Mouse (Mus musculus): ENCODE data around the gene Syt17.

Syt17 gene

DNA sequence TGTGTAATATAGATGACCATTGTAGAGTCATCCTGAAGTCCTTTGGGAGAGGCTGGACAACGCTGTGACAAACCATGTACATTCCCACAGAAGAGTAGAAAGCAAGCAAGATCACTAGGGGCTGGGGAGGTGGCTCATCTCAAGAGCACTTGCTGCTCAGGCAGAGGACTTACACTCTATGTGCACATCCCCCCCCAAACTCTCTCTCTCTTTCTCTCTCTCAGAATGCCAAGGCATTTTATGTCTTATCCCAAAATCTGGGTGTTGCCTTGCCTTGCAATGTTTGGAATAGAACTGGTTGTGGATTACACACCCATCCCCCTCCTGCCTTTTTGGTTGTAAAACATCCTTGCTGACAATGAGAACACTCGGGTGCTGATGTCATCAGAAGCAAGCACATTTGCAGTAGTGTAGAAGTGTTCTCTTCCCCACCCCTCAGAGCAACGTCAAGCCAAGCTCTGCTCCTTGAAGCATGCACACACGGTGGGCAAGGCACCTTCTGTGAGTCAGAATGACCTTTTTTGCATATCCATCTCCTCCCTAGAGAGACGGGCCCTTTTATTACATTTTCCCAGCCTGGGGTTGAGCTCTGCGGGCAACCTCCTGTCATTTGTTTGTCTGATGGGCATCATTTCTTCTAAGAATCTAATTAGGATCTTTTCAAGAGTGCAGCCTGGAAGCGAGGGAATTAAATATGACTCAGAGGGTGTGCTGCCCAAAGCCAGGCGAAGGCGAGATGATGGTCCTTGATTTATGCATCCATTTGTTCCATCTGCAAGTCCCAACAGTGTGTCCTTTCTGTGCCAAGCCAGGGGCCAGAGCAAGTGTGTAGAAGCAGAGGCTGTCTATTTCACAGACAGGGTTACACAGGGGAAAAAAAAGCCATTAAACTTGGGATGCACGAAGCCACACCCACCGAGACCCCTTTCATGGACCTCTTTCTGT is 15.1 kb upstream of the Syt17 start:
- DNase-seq: no peak

DNA sequence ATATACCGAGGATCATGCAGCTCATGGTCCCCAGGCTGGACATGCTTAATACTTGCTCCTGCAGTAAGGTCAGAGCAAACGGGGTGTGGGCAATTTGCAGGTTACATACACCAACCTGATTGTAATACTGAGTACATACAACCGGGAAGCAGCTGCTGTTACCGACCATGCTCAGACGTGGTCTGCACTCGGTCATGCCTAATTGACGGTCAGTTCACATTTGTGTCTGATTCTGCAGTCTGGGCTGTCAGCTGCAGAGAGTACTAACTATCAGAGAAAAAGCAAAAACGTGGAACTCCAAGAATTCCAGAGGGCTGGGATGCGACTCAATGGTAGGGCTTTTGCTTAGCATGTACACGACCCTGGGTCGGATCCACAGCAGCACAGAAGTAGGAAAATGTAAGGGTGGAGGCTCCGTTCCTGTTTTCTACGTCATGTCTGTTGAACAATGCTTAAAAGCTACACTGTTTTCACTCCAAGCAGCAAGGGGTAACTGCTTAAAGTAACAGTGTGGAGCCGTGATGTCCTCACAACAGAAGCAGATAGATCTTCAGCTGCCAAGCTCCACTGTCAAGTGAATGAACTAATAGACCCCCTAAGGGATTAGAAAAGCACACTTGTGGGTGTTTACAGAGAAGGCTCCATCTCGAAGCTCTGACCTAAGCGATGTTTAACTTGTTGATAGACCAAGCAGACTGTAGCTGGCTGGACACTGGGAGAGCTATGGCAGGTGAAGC is 13.5 kb upstream of the Syt17 start:
- DNase-seq: peak; percentile 57

DNA sequence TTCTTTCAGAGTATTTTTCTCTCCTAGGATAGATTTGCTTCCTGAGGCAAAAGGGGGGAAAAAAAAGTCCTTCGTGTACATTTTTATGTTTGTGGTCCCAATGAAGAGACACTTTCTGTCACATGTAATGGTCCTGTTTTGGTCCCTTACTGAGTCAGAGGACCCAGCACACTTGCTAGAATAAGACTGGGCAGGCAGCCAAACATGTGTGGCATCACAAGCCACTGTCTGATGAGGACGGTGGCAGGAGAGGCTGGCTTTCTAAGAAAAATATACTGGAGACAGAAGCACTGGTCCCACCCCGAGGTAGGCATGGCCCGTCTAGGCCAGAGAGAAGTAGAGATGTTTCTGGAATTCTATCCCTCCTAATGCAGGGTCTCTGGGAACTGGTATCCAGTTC is 5.7 kb upstream of the Syt17 start:
- DNase-seq: peak; percentile 15

DNA sequence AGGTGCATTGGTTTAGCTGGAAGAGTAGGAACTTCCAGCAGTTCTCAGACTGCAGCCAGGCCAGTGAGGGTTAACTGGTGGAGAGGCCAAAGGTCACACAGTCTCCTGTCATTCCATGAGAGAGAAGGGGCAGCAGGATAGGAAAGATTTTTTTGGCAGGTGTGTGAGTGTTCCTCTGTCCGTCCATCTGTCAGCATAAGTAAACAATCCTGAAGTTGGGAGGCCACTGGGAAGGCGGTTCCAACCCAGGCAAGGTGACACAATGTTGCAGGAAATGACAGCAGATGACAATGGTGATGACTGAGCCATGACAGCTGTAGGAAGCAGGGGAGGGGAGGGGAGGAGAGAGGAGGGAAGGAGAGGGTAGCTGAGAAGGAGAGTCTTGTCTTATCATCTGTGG is 4.9 kb upstream of the Syt17 start:
- DNase-seq: no peak

DNA sequence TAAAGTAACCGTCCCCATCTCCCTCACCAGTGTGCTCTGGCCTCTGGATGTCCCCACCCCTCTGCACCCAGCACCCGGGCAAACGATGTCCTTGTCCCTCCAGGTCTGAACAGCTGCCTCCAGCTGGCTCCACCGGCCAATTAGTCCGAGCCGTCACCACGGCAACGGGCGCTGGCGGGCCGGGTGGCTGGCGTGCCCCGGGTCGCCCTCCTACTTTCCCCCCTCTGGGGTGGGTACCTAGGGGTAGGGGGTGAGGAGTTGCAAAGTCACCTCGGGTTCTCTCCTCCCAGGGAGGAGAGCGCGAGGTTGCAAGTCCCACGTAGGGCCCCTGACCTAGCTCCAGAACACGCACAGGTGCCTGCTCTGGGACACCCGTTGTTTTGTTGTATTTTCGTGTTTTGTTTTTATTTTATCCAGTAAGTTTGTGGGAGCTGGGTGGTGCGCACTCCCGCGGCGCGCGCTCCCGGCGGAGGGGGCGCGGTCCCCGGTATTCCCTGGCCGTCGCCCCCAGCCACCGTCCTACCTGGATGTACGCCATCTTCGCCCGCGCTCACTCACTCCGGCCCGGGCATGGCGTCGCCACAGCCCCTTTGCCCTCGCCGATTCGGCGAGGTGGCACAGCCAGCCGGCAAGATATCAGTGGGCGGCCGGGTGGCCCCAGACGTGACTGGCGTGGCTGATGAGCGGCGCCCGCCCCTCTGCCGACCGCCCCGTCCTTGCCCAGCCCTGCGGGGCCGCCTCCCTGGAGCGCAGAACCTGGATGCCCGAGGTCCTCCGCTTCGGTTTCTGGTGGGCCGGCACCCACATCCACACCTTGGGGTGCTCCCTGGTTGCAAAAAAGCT is 510 bp downstream of the Syt17 start:
- peak; percentile 85 for DNase-seq

DNA sequence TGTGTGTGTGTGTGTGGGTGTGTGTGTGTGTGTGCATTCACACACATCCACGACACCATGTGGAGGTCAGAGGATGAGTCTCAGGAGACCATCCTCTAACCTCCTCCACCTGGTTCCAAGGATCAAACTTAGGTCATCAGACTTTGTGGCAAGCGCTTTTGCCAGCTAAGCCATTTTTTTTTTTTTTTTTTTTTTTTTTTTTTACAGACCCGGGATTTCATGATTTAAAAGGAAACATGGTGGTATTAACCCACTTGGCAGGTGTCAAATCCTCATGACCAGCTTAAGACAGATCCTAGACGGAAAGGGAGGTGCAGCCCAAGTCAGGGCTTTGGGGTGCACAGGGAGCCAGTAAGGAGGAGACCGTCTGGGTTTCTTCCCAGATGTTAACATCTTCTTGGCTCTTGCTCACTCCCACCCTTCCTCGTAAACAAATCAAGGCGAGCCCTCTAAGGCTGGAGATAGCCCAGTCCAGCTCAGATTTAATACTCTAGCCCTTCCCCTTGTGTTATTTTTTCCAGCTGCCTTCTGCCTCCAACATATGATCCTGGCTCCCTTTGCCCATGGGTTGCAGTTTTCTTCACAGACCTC is 4.0 kb downstream of the Syt17 start:
- no peak for DNase-seq

DNA sequence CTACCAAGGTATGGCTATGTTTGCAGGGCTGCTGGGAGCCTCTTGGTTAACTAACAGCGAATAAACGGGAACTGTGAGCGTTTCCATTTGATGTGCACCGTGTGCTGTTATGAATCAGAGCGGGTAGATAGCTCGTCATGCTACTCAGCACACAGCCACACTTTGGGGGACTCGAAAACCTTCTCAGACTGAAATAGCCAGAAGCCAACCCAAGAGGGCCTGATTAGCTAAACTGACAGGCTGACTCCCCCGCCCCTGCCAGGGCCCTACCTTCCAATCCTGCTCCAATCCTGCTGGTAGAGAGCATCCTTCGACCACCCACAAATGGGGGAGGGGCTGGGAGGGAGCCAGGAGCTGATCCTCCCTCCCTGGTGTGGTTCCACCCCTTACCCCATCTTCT is 4.7 kb downstream of the Syt17 start:
- DNase-seq: peak; percentile 24

DNA sequence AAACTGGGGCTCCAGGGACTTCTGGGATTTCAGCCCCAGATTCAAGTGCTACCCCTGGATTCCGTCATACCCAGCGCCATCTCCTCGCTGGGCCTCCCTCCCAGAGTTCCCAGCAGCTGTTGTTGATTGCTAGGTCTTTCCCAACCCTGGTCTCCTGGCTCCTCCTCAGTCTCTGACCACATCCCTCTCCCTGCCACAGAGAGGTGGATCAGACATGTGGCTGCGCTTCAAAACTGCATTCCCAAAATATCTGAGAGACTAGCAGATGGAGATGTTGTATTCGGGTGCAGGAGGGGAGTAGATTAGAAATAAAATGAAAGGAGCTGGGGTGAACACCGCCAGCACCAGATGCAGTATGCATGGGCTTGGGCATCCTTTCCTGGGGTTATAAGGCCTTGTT is 6.5 kb downstream of the Syt17 start:
- DNase-seq: no peak

DNA sequence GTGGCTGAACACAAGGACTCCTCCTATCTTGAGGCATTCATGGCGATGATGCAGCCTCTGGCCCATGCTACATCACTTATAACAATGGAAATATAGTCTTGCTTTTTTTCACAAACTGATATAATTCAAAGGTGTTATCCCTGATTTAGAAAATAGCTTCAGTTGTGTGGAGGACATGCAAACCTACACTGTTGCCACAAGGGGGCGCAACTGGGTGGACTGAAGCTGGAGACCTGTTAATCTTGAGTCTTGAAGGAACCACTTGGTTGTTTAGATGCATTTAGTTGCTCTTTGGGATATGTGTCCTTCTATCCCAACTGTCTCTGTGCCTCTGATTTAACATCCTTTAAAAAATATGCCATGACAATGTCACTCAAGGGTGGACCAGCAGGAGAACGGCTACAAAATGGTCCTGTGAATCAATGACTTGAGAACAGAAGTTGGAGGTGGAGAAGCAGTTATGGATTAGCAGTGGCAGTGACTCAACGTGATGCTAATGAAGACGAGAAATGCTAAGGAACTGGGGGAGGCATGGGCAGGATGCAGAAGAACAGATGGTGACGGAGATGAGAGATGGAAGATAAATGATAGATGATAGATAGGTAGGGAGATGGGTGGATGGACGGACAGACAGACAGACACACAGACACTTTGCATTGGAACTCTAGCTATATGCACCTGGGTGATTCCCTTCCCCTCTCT is 10.8 kb downstream of the Syt17 start:
- DNase-seq: peak; percentile 59

DNA sequence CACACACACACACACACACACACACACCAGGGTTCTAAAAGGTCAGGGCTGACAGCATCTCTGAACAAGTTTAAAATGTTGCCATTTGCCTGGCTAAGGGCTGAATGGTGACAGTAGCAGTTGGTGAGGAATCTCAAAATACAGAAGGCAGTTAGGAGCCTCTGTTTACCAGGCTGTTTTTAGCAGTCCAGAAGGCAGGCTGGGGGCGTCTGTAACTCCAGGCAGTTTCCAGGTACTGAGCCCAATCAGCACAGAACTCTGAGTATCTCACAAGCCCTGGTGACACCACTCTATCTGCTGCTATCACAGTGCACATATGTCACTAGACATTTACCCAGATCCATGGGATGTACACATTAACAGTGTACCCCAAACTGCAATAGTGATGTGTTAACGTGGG is 19.1 kb downstream of the Syt17 start:
- no peak for DNase-seq

DNA sequence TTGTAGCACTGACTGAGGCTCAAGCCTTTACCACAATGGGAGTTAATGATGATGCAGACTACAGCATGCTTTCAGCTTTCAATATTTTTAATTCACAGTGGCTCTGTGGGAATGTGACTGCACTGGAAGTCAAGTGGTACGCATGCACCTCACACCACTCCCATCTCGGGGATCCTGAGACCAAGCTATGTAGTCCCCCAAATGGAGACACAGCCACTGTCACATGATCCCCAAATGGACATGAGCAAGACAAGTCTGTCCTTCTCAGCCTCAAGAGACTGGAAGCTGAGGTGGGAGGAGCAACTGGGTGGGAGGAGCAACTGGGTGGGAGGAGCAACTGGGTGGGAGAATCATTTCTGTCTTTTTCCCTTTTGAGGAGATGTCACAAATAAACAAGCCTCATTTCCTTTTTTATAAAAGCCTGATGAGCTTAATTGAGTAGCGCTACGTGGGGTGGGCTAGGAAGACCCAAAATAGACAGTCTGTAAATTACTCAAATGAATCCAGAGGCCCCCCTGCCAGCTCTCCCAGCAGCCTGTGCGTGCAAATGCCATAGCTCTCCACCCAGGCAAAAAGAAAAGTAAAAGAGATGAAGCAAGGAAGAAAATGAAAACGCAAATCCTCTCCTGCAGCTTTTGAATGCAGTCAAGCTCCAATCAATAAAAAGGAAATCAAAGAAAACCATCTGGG is 28.4 kb downstream of the Syt17 start:
- peak; percentile 40 for DNase-seq

DNA sequence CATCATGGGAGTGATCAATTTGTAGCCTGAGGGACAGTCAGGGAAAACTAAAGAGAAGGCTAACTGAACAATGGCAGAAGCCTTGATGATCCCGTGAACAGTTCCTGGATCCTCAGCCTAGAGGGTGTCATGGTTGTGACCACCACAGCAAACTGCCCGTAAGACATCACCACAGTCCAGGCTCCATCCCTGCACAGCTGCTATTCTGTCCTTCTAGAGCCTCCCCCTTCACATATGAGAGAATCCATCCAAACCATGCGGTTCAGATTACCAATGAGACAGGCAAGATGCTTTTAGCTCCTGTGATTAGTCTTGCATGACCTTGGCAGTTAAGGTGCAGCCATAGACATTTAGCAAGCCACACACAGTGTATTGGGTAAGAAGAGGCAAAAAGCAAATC is 33.8 kb downstream of the Syt17 start:
- DNase-seq: peak; percentile 11

DNA sequence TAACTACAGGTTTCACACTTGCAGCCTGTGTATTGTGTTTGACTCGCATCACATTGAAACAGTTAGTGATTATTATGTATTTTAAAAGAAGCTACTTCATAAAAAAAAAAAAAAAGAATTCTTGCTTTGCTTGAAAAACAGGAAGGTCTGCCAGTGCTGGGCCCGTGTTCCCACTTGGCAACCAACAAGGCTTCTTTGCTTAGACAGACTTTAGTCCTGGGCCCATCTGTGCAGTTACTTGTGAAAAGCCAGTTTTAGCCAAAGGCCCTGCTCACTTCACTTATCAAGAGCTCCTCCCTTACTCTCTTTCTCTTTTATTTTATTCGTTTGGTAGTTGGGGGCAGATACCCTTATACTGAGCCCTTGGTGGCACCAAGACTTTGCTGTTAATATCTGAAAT is 36.1 kb downstream of the Syt17 start:
- DNase-seq: no peak

DNA sequence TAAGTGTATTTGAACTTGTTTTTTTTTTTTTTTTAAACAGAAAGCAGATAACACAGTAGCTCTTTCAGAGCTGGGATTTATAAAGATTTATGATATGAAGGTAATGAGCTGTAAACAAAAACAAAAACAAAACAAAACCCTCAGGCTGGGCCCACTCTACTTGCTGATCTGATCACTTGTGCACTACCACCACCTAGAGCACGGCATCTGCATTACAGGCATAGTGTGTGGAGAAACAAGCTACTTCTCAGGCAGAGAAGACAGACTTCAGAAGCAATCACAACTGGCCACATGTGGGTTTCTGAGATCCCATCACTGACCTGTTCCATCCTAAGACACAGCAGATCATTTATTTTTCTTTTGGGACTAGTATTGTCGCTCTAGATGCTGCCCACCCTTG is 38.6 kb downstream of the Syt17 start:
- no peak for DNase-seq

DNA sequence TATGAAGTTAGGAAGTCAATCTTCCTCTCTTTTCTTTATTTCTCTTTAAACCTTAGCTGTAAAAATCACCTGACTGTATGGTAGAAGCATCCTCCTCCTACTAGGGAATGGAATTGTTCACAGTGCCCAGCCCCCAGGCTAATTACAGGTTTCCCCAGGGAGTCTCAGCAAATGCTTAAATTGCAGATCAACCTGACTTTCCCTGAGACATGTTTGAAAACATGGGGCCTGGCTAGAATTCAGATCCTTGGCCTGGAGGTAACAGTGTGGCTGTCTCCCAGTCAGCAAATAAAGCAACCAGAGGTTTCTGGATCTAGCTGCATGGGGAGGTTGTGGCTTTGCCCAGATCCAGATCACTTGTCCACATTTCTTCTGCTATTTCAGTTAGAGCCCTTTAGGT is 42.8 kb downstream of the Syt17 start:
- DNase-seq: no peak

DNA sequence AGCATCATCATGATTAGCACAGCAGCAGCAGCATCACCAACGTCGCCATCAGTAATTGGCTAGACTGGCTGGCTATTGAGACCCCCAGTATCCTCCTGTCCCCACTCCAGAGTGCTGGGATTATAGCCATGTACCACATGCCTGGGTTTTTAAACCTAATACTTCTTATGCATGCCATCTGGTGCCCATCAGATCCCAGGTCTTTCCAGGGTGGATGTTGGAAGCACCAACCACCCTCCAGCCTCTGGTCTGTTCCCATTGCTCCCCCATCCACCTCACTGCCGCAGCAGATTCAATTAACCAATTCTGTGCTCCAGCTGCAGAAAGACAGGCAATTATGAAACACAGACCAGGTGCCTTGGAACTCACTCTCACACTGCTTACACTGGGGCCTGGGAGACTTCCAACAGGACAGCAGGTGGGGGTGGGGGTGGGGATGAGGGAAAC is 45.4 kb downstream of the Syt17 start:
- peak; percentile 50 for DNase-seq

DNA sequence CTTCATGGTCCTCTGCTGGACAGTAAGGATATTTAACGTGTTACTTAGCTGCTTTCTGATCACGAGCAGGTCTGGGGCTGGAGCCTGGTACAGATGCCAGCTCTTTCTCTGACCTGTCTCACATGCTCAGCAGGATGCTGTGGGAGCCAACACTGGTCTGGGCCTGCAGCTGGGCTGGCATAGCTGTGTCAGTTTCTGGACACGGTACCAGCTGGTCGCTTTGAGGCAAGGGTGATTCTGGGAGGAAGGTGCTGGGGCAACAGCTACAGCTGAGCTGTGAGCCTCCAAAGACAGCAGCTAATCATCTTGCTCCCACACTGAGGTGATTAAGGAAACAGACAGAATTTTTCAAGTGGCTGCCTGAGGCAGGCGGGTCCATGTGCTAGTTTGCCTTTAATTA is 46.1 kb downstream of the Syt17 start:
- DNase-seq: no peak

DNA sequence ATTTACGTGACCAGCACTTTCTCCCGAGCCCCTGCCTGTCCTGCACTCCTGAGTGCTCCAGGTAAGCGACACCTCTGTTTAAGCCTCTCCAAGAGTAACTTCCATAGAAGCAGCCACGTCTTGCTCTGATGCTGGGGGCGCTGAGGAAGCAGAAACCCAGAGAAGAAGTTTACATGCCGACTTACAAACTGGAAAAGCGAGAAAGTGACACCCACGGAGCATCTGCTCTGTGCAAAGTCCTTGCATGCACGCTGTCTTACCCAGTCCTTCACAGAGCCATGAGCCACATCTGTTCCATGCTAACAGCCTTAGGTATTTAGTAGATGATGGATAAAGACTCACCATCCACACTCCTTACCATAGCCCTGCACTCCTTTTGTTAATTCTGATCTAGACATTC is 48.3 kb downstream of the Syt17 start:
- no peak for DNase-seq

DNA sequence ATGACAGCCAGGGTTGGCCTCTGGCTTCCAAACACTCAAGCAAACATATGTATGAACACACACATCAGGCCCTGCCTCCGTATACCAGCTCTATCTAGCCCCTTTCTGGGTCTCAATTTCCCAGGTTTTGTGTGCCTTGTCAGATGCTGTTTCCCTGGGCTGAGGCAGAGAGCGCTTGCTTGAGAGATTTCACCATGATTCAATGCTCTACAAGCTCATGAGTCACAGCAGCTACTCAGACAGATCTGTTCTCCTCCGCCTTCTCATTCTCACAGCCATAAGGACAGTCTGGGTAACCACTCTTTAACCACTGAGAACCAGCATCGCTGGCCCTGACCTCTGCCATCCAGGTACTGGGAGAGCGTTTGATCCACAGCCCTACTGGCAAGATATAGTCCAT is 57.3 kb downstream of the Syt17 start:
- no peak for DNase-seq

DNA sequence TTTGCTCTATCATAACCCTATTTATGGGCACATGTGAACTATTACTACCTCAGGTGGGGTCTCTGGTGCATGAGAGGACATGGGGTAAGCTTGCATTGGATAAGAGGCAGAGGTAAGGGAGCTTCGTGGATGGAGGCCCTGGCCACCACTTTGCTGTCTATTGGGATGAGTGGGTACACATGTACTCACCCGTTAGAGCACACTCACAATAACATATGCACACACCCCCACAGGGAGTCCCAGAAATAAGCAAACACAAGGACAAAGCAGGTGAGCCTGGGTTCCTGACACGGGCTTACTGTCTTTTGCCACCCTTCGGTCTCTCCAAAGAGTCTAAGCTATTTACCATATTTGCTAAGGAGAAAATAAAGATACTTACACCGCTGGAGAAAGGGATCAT is 67.0 kb downstream of the Syt17 start:
- no peak for DNase-seq

DNA sequence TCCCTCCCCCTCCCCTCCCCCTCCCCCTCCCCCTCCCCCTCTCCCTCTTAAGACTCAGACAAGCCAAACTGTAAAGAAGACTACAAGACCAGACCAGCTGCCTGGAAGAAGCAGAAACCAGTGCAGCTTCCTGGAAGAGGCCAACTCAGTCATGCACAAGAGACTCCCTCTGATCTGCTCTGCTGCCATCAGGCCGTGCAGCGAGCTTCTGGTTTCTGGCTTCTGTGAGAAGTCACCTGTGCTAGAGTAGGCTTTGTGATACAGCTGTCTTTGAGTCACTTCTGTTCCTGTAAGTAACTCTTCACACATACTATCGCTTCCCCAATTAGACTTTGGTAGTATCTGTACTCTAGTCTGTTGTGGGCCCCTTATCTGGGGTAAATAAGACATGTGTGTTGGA is 68.0 kb downstream of the Syt17 start:
- DNase-seq: no peak

DNA sequence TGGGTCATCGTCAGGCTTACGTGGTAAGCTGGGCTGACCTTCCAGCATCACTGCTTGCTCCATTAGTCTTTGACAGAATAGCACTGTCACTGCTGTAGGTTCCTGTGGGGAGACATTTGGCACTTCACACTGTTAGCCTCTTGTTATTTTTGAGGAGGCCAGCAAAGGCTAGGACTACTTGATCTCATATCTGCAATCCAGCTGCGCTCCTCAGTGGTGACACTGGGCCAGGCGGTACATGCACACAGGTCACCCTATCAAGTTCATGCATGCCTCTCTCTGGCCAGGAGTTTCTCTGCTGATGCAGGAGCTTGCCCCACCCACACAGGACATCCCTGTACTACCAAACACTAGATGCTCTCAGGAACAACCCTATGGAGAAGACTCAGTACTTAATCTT is 71.4 kb downstream of the Syt17 start:
- DNase-seq: no peak
